Mouse (Mus musculus) hindbrain, embryonic 12.5 days (tissue): ENCODE results near the gene Iqgap2. TPM values are rescaled to one million over a fixed set of nuclear protein-coding genes. Genes with fewer than 3 reads are reported as not detected.

Experiments
- ATAC-seq: fragments of 200-750 bp; cut with Nextera tagmentation; 2 replicates; pipeline ENCODE4 v1.8.0; 2017; ENCODE audit warnings: moderate TSS enrichment; ENCODE audit not compliant: low FRiP score
- H3K27ac ChIP-seq: fragments of 300-500 bp; sonication (generic); 2 replicates; pipeline ENCODE4 v1.5.1; 2016; ENCODE audit warnings: mild to moderate bottlenecking
- H3K27me3 ChIP-seq: fragments of 300-500 bp; sonication (generic); 2 replicates; pipeline ENCODE4 v1.6.1; 2016; ENCODE audit warnings: mild to moderate bottlenecking
- H3K36me3 ChIP-seq: fragments of 300-500 bp; sonication (generic); 2 replicates; pipeline ENCODE4 v1.6.1; 2016; ENCODE audit warnings: mild to moderate bottlenecking
- H3K4me1 ChIP-seq: fragments of 300-500 bp; sonication (generic); 2 replicates; pipeline ENCODE4 v1.6.1; 2016
- H3K4me2 ChIP-seq: fragments of 300-500 bp; sonication (generic); replicated peaks from 2 replicates; pipeline ENCODE4 v1.6.1; 2016; ENCODE audit warnings: mild to moderate bottlenecking
- H3K4me3 ChIP-seq: fragments of 300-500 bp; sonication (generic); 2 replicates; pipeline ENCODE4 v1.5.1; 2016; ENCODE audit warnings: mild to moderate bottlenecking
- H3K9ac ChIP-seq: fragments of 300-500 bp; sonication (generic); 2 replicates; pipeline ENCODE4 v1.6.1; 2016; ENCODE audit warnings: mild to moderate bottlenecking, moderate library complexity
- H3K9me3 ChIP-seq: fragments of 300-500 bp; sonication (generic); replicated peaks from 2 replicates; pipeline ENCODE4 v1.6.1; 2016; ENCODE audit warnings: mild to moderate bottlenecking
- WGBS: fragments of 180-500 bp; shearing (Covaris S2); methylation state at CpG from one replicate; pipeline ENCODE4 v1.1.7; 2016; 5-methylcytosine and 5-hydroxymethylcytosine counted together
- polyA plus RNA-seq: library from polyadenylated mRNA; unstranded; fragments of >200 nt; fragmentation: Nextera tagmentation; extraction: Ambion mirVana; gene quantifications from 2 replicates; pipeline ENCODE4 v1.2.1, GENCODE M21; 2016

The Iqgap2 gene
- polyA plus RNA-seq, 1 experiment from 2014 or later: 14.0 TPM

GRCm38 (mm10) chr13:95893166-95893565, 1.4 kb upstream of the Iqgap2 start:
- peaks cover 27% of the 10 kb centered on the region for H3K4me1 ChIP-seq
- H3K36me3 ChIP-seq: no peaks in the 10 kb centered on the region
- no peak overlapping the region for H3K27ac ChIP-seq
- H3K27me3 ChIP-seq: no peaks in the 10 kb centered on the region
- no peak overlapping the region for H3K4me2 ChIP-seq
- no peak for ATAC-seq
- H3K9ac ChIP-seq: no peak overlapping the region
- 90% methylated on average over 4 of the region's 4 CpGs for WGBS
- no peaks in the 10 kb centered on the region for H3K9me3 ChIP-seq
- no peak overlapping the region for H3K4me3 ChIP-seq

- WGBS: 17% methylated on average over 12 of the region's 12 CpGs
- H3K4me1 ChIP-seq: peaks cover 27% of the 10 kb centered on the region
- no peaks in the 10 kb centered on the region for H3K27me3 ChIP-seq
- H3K4me2 ChIP-seq: peak overlapping the region; percentile 92
- H3K4me3 ChIP-seq: peak overlapping the region; percentile 80
- H3K9ac ChIP-seq: peak overlapping the region; percentile 82; the same call in 1 of the 2 replicates
- H3K9me3 ChIP-seq: no peaks in the 10 kb centered on the region
- H3K36me3 ChIP-seq: no peaks in the 10 kb centered on the region
- H3K27ac ChIP-seq: 0 out of 2 replicates have a peak overlapping the region, but pooled peaks have one; percentile 60
- no peak for ATAC-seq
Observed at GRCm38 (mm10) chr13:95892611-95893145, 956 bp upstream of the Iqgap2 start.

DNA sequence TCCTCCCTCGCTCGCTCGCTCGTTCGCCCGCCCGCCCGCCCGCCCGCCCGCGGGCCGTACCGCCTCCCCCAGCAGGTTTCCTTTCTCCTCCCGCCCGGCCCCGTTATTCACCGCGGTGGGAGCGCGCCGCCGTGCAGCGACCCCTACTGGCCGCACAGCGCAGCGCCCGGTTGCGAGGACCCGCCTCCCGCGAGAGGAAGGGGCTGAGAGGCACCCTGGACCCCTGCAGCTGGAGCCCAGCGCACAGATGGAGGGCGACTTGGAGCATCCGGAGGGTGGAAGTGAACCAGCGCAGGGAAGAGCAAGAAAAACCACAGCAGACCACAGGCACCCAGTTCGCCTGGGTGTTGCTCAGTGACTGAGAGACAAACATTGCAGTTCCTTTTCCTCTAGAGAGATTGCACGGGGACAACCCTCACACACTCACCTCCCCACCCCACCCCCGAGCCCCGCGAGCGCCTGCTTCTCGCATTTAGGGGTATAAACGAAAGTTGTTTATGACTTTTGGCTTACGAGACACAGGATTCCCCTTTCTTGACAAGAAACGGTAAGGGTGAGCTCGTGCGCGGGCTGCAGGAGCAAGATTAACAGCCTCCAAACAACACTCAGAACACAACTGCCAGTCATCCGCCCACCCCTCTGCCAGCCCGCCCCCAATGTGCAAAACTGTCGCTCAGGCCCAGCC, 346 bp upstream of the Iqgap2 start:
- Histone ChIP-seq H3K27ac (peak overlapping the region; percentile 60; the same call in 1 of the 2 replicates), H3K27me3 (no peaks in the 10 kb centered on the region), H3K36me3 (no peaks in the 10 kb centered on the region), H3K4me2 (peak overlapping the region; percentile 92), H3K9me3 (no peaks in the 10 kb centered on the region), H3K4me3 (peak overlapping the region; percentile 80), H3K4me1 (peaks cover 27% of the 10 kb centered on the region), H3K9ac (peak overlapping the region; percentile 82)
- WGBS: under 1% methylated on average over 43 of the region's 52 CpGs
- peak; percentile 88 for ATAC-seq

GRCm38 (mm10) chr13:95890851-95891471, 761 bp downstream of the Iqgap2 start:
- H3K9me3 ChIP-seq: no peaks in the 10 kb centered on the region
- H3K4me2 ChIP-seq: peak overlapping the region; percentile 92
- H3K9ac ChIP-seq: peak overlapping the region; percentile 82
- peaks cover 32% of the 10 kb centered on the region for H3K4me1 ChIP-seq
- peak overlapping the region; percentile 60; the same call in 1 of the 2 replicates for H3K27ac ChIP-seq
- H3K4me3 ChIP-seq: peak overlapping the region; percentile 80
- ATAC-seq: peak; percentile 44; the same call in 1 of the 2 replicates
- no peaks in the 10 kb centered on the region for H3K36me3 ChIP-seq
- 1% methylated on average over 33 of the region's 33 CpGs for WGBS
- no peaks in the 10 kb centered on the region for H3K27me3 ChIP-seq

GRCm38 (mm10) chr13:95889981-95890545, 1.7 kb downstream of the Iqgap2 start:
- peak overlapping the region; percentile 14; the same call in 1 of the 2 replicates for H3K9ac ChIP-seq
- H3K4me1 ChIP-seq: peaks cover 36% of the 10 kb centered on the region

GRCm38 (mm10) chr13:95889366-95889765, 2.4 kb downstream of the Iqgap2 start:
- H3K9ac ChIP-seq: no peak overlapping the region
- no peaks in the 10 kb centered on the region for H3K27me3 ChIP-seq
- H3K4me1 ChIP-seq: peaks cover 36% of the 10 kb centered on the region
- H3K36me3 ChIP-seq: no peaks in the 10 kb centered on the region
- H3K9me3 ChIP-seq: no peaks in the 10 kb centered on the region
- H3K4me3 ChIP-seq: no peak overlapping the region
- no peak for ATAC-seq
- no peak overlapping the region for H3K27ac ChIP-seq
- 92% methylated on average over 10 of the region's 10 CpGs for WGBS
- H3K4me2 ChIP-seq: peak overlapping the region; percentile 92; the same call in 1 of the 2 replicates

More at GRCm38 (mm10) chr13:95889981-95890545, 1.7 kb downstream of the Iqgap2 start:
- no peaks in the 10 kb centered on the region for H3K27me3 ChIP-seq
- peak overlapping the region; percentile 92 for H3K4me2 ChIP-seq
- no peaks in the 10 kb centered on the region for H3K36me3 ChIP-seq
- WGBS: 23% methylated on average over 8 of the region's 8 CpGs
- H3K4me3 ChIP-seq: peak overlapping the region; percentile 80
- H3K9me3 ChIP-seq: no peaks in the 10 kb centered on the region
- H3K27ac ChIP-seq: no peak overlapping the region
- no peak for ATAC-seq

- H3K4me3 ChIP-seq: no peak overlapping the region
- H3K4me2 ChIP-seq: no peak overlapping the region
- H3K4me1 ChIP-seq: peaks cover 36% of the 10 kb centered on the region
- ATAC-seq: no peak
- no peaks in the 10 kb centered on the region for H3K36me3 ChIP-seq
- no peaks in the 10 kb centered on the region for H3K9me3 ChIP-seq
- H3K27ac ChIP-seq: no peak overlapping the region
- H3K27me3 ChIP-seq: no peaks in the 10 kb centered on the region
- no peak overlapping the region for H3K9ac ChIP-seq
- 94% methylated on average over 12 of the region's 12 CpGs for WGBS
Observed at GRCm38 (mm10) chr13:95888621-95889020, 3.1 kb downstream of the Iqgap2 start.

DNA sequence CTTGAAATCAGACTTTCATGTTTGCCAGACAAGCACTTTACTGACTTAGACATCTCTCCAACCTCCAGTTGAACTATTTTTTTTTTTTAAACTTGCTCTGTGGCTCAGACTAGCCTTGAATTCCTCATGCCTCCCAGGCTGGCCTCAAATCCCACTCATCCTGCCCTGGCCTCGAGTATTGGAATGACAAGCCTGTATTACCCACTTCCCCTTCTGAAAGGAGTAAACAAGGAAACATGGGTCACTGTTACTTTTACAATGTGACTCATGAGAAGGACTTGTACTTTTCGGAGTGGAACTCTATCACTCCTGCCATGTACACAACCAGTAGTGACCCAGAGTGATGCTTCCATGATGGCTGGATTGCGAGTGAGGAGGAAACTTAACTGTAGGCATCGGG, 3.6 kb downstream of the Iqgap2 start:
- Histone ChIP-seq H3K9me3 (no peaks in the 10 kb centered on the region), H3K4me1 (peaks cover 36% of the 10 kb centered on the region), H3K9ac (no peak overlapping the region), H3K4me2 (no peak overlapping the region), H3K36me3 (no peaks in the 10 kb centered on the region), H3K27me3 (no peaks in the 10 kb centered on the region), H3K4me3 (no peak overlapping the region), H3K27ac (no peak overlapping the region)
- 83% methylated on average over 4 of the region's 4 CpGs for WGBS
- ATAC-seq: no peak

DNA sequence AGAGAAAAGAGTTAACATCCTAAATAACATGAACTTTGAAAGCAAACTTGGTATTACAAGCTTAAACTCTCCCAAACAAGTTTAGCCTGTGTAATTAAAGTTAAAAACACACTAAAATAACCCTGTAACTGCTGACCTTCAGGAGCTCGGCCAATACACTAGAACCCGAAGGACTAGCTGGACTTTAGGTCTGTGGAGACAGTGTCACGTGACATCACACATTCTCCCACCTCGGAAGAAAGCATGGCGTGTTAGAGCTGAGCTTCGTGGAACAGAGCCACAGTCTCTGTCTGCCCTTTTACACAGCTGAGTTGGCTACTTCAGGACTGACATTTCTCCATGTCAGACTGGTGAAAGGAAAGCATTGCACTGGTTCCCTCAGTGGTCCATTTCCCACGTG, 4.3 kb downstream of the Iqgap2 start:
- WGBS: 84% methylated on average over 7 of the region's 7 CpGs

DNA sequence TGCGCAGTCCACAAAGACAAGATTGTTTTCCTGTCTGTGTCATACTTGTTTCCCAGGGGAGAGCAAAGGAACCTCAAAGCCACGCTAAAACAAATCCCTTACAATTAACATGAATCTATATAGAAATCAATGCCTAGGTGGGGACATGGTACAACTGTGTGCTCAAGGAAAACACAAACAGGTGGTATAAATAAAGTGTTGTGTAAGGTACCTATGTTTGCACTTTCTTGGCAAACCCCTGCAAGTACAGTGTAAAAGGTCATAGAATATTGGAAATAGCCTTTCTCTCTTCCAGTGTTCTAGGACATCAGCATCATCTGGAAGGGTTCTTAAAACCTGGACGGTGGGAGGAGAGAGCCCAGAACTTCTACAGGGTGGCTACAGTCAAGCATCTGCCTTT, 7.3 kb downstream of the Iqgap2 start:
- H3K9ac ChIP-seq: no peak overlapping the region
- WGBS: 86% methylated on average over 3 of the region's 3 CpGs
- H3K4me3 ChIP-seq: no peak overlapping the region
- no peak overlapping the region for H3K27ac ChIP-seq
- no peaks in the 10 kb centered on the region for H3K9me3 ChIP-seq
- no peaks in the 10 kb centered on the region for H3K36me3 ChIP-seq
- no peak for ATAC-seq
- H3K4me2 ChIP-seq: no peak overlapping the region
- no peaks in the 10 kb centered on the region for H3K27me3 ChIP-seq
- peaks cover 17% of the 10 kb centered on the region for H3K4me1 ChIP-seq

More for the DNA sequence above, 4.3 kb downstream of the Iqgap2 start:
- H3K9me3 ChIP-seq: no peaks in the 10 kb centered on the region
- no peak overlapping the region for H3K4me2 ChIP-seq
- no peaks in the 10 kb centered on the region for H3K36me3 ChIP-seq
- peaks cover 31% of the 10 kb centered on the region for H3K4me1 ChIP-seq
- H3K9ac ChIP-seq: no peak overlapping the region
- ATAC-seq: no peak
- H3K4me3 ChIP-seq: no peak overlapping the region
- no peak overlapping the region for H3K27ac ChIP-seq
- no peaks in the 10 kb centered on the region for H3K27me3 ChIP-seq

DNA sequence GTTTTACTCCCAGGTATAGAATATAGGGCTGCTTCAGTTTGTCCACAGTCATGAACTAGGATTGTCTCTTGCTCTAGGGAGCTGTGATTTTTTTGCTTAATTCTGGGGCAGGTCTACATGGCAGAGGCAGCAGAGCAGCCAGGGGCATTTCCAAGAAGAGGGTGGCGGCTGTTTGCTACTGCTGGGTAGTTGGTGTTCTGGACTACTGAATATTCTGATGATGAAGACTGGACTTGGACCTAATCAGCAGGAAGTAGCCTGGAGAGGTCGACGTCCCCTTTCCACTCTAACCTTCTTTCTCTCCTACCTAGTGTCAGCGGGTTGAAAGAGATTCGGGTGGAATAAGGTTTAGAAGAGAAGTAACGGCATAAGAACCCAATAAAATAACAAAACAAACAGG, 9.7 kb downstream of the Iqgap2 start:
- ATAC-seq: no peak
- Histone ChIP-seq H3K27ac (no peak overlapping the region), H3K36me3 (no peaks in the 10 kb centered on the region), H3K4me1 (peaks cover 14% of the 10 kb centered on the region), H3K4me2 (no peak overlapping the region), H3K27me3 (no peaks in the 10 kb centered on the region), H3K4me3 (no peak overlapping the region), H3K9me3 (no peaks in the 10 kb centered on the region), H3K9ac (no peak overlapping the region)
- 90% methylated on average over 6 of the region's 6 CpGs for WGBS

GRCm38 (mm10) chr13:95881427-95881826, 10.3 kb downstream of the Iqgap2 start:
- H3K9ac ChIP-seq: no peak overlapping the region
- no peak overlapping the region for H3K27ac ChIP-seq
- H3K4me3 ChIP-seq: no peak overlapping the region
- no peak for ATAC-seq
- H3K9me3 ChIP-seq: no peaks in the 10 kb centered on the region
- no peaks in the 10 kb centered on the region for H3K27me3 ChIP-seq
- H3K4me2 ChIP-seq: no peak overlapping the region
- H3K36me3 ChIP-seq: no peaks in the 10 kb centered on the region
- peaks cover 14% of the 10 kb centered on the region for H3K4me1 ChIP-seq
- WGBS: 94% methylated on average over 9 of the region's 9 CpGs
